Mouse (Mus musculus) CH12F3 (cell line): Measurements from ENCODE around the gene Il4ra.

ENCODE experiments used
- in situ Hi-C: fragments of 300-500 bp; cut with MboI; formaldehyde crosslinking; loops from 2 replicates; pipeline ENCODE4 v1.14.3; 2020; ENCODE audit warnings: low sequenced_read_pairs

Gene Il4ra

DNA sequence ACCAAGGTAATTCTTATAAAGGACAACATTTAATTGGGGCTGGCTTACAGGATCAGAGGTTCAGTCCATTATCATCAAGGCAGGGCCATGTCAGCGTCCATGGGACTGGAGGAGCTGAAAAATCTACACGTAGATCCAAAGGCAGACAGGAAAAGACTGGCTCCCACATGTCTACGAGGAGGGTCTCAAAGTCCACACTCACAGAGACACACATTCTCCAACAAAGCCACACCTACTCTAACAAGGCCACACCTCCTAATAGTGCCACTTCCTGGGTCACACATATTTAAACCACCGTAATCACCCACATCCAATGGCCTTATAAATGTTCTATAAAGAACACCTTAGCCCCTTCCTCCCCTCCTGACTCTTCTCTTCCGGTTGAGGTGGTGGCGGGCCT, 5.2 kb upstream of the Il4ra start:
- in situ Hi-C loops = no loop called here

DNA sequence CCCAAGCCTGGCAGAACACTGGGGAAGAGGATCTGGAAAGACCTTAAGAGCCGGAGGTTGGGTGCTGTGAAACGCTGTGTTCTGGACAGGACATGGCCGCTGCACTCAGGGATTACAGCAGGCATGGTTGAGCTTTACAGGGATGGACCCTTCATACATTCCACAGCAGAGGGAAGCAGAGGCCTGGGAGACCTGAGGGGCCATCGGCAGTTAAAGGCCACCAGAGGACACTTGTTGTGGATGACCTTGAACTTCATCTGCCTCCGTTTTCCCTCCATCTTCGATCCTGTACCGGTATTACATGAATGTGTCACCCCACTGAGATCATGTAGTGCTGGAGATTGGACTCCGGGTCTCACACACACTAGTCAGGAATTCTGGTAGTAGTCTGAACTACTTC, 2.0 kb upstream of the Il4ra start:
- in situ Hi-C loops = no loop called here

DNA sequence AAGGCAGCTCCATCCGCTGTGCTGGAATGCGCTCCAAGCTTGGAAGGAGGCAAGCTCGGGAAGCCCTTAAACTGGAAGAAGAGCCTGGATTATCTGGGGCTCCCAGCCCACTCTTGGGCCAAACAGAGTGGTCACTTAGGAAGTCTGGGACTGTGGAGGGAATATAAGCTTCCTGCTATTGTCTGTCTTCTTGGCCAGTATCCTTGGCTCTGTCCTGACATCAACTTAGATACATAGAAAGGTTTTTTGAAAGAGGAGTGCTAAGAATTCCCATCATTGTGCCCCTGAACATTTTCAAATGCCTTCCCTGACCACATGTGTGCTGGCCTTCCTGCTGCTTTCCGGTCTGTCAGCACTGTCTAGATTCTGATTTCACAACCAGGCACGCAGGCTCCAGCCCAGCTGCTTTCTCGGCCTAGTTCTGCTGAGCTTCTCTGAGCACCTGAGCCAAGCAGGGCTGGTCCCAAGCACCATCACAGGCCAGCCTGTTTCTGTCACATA, 989 bp upstream of the Il4ra start:
- in situ Hi-C loops = no loop called here

- in situ Hi-C loops = no loop called here
These were observed 1.1 kb downstream of the Il4ra start for GRCm38 (mm10) chr7:125552851-125553555.

DNA sequence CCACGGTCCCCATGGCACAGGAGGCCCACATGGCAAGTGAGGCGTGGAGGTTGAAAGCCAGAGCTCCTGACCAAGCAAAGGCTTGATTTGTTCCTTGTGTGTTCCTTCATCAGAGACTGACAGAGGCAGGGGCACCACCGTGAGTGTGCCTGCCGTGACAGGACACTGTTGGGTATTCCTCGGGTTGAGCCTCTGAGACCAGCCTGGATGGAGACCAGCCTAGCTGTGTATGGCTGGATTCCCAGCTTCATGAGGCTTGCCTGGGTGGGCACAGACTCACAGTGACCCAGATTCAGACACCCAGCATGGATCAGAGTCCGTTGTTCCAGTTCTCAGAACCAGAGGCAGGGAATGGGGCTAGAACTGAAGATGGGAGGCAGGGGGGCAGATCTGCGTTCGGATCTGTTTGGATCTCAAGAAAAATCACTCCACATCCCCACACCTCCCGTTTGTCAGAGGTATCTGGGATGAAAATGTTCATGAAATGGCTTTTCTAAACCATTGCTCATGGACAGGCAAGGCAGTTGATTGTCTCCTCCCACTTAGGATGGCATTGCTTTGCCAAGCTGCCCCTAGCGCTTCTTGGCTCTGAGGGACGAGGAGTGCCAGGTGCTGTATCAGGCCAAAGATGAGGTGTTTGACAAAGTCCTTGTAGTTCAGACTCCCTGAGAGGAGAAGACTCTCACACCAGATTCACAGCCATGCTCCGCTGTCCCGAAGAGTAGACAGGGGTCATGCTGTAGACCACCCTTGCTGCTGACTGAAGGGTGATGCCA, 1.9 kb downstream of the Il4ra start:
- in situ Hi-C loops = no loop called here

DNA sequence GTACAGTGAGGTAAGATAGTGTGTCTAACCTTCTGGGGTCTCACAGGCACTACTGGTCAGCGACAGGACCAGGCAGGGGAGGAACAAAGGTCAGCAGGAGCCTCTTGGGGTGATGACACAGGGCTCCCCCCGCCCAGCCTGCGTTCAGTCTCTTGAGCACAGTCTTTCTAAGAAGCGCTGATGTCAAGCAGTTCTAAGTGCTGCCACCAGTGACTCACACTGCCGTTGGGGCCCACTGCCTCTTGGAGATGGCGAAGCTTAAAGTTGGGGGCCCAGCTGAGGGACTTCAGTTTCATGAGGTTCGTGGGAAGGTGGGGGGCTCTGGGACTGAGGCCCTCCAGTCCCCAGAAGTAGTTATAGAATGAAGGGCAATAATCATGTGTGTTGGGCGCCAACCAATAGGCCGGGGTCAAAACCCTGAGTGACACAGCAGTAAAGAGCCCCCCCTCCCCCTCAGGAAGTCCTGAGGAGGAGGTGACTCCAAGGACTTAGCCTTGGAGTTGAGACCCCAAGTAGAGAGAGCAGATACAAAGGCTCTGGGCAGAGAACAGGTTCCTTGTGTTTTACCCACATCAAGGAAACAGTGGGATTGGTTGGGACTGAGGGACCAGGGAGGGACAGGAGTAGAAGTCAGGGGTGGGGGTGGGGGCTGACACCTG, 2.7 kb downstream of the Il4ra start:
- in situ Hi-C loops = no loop called here

DNA sequence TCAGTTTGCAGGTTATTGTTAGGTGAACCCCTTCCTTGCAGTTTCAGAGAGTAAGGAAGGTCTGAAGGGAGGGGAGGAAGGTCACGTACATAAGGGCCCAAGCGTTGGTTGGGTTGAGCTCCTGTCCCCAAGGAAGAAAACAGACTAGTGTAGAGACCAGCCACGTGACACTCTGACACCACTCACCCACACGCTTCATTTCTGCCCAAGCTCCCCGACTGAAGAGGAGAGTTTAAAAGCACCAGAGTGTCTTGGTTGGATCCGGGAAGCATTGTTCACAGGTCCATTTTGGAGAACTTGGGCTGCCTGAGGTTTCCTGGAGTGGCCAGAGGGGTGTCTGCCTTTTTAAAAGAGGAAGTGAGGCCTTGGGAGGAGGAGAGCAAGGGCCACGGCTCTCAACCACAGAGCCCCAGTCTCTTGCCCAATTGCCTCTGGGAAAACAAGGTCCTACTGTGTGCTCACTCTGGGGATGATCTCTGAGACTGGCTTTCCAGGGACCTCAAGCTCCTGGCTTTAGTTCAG, 3.5 kb downstream of the Il4ra start:
- in situ Hi-C loops = no loop called here

- in situ Hi-C loops = no loop called here
These were observed 4.2 kb downstream of the Il4ra start for GRCm38 (mm10) chr7:125556096-125556495.

- in situ Hi-C loops = no loop called here
These were observed 4.9 kb downstream of the Il4ra start for GRCm38 (mm10) chr7:125556865-125557264.

- in situ Hi-C loops = no loop called here
These were observed 6.6 kb downstream of the Il4ra start for GRCm38 (mm10) chr7:125558401-125558945.

DNA sequence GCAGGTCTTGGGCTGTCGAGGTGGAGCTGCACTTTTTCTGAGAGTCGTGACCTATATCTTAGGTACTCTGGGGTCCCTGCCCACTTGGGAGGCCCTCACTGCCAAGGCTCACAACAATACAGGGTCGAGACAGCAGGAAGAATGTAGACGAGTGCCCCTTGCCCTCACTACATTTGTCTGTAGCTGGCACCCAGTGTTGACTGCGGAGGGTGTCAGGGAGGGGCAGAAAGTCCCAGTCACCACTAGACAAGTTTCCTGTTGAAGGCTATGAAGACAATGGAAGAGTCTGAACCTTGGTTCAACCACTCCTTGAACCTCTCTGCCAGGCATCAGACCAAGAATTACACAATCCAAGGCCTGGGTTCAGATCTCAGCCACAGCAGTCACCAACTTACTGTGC, 7.1 kb downstream of the Il4ra start:
- in situ Hi-C loops = no loop called here

GRCm38 (mm10) chr7:125559537-125559936, 7.6 kb downstream of the Il4ra start:
- in situ Hi-C loops = no loop called here

DNA sequence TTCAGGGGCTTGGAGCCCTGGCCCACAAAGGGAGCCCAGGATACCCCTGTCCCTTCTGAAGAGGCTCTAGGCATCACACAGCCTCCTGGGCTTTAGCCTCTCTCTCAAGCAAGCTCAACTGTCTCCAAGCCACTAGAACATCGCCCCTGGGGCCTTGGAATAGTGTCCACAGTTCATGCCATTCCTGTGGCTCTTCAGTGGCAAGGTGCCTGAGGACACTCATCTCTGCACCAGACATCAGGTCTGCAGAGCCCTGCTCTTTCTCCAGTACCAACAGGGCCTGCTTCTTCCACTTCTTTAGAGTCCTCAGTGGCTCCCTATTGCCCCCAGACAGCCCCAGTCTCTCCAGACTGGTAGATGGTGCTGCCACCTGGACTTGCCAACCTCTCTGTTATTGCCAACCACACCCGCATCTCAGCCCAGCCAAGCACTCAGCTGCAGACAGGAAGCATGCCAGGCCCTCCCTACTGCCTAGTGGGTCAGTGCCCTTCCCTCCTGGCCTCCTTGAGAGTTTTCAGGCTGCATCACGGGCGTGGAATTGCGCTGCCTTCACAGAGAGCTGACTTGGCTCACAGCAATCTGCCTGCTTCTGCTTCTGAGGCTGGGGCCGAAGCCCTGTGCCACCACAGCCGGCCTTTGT, 8.3 kb downstream of the Il4ra start:
- in situ Hi-C loops = no loop called here

DNA sequence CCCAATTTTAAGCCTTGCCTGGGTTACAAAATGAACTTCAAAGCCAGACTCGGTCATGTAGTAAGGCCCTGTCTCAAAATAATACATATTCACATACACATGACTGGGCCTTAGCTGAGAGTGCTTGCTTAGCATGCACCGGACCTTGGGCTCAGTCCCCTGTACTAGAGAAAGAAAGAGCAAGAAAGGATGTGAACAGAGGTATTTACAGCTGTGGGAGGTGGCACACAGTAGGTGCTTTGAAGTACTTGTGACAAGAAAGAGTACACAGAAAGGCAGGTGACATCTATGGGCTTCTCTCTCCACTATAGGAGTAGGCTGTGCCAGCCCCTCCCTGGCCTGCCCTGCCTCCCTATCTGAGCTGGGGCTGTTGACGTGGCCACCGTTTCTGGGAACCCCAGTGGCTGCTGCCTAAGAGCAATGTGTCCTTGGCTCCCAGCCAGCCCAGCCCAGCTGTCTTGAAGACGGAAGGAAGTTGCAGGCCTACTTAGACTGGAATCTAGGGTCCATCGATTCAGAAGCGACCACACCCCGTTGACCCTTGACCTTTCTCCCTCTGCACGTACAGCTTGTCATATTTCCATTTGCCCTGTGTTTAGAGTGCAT, 9.3 kb downstream of the Il4ra start:
- in situ Hi-C loops = no loop called here

DNA sequence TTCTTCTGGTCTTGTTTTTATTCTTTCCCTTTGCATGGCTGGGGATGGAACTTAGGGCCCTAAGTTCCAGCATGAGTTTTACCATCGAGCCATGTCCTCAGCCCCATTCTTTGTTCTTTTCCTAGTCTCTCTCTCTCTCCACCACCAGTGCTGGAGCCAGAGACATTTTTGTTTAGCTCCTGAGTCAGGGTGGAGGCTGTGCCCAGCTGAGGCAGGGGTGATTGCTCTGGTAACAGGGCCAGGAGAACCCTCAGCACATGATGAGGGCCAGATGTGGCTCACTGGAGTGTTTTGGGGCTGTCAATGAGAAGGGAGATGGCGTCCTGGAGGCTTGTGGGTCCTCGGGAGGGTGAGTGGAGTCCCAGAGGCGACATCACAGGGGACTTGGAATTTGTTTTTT, 10.5 kb downstream of the Il4ra start:
- in situ Hi-C loops = no loop called here

DNA sequence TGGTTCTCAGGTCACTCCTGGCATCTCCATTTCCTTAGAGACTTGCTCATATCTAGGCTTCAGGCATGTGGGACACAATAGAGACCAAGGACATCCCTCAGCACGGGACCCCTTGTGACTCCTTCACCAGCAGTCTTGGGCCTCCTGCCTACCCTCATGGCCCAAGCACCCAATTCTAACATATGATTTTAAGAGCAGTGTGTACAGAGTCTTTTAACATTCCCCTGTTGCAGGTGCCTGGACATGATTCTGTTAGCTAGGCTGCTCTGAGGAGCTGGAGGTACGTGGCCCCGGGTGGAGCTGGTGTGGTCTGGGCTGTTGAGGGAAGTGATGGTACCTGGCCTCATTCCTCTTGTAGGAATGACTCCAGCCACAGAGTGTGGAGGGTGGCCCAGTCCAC, 11.2 kb downstream of the Il4ra start:
- in situ Hi-C loops = no loop called here

DNA sequence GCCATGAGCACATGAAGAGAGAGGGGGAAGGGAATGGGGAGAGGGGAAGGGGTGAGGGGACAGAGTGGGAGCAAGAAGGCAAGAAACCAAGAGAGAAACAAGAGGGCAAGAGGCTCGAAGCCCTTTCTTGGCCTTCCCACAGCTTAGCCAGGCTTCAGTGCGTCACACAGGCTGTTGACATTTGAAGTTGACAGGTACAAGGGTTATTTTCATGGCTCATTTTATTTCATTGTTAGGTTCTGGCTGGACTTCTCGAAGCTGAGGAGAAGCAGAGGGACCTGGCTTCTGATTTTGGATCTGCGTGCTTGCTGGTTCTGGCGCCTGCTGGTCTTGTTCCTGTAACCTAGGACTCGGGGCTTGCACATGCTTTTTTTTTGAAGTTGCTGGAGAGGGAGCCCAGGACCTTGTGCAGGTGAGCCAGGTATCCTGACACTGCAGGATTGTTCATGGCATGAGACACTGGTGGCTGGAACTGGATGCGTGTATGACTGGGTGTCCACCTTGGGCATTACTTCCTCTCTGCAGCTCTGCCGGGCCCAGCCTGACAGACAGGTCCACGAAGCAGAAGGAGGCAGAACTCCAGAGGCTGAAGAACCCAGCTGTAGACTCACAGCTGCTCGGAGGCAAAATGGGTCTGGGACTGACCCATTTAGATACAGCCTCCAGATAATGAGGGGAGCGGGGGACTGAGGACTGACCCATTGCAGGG, 12.6 kb downstream of the Il4ra start:
- in situ Hi-C loops = no loop called here

GRCm38 (mm10) chr7:125565516-125566285, 13.8 kb downstream of the Il4ra start:
- in situ Hi-C loops = no loop called here

- in situ Hi-C loops = no loop called here
These were observed 14.5 kb downstream of the Il4ra start for GRCm38 (mm10) chr7:125566420-125566819.
